Mouse (Mus musculus) hindbrain, embryonic 13.5 days (tissue): ENCODE measurements around the gene Wdr66. TPM values are rescaled to one million over a fixed set of nuclear protein-coding genes. Genes with fewer than 3 reads are reported as not detected.

Source experiments
- ATAC-seq: fragments of 200-750 bp; cut with Nextera tagmentation; 2 replicates; pipeline ENCODE4 v1.8.0; 2017; ENCODE audit warnings: moderate TSS enrichment; ENCODE audit not compliant: low FRiP score
- H3K27ac ChIP-seq: fragments of 300-500 bp; sonication (generic); 2 replicates; pipeline ENCODE4 v1.5.1; 2015; ENCODE audit warnings: inconsistent platforms, mild to moderate bottlenecking, moderate library complexity
- H3K27me3 ChIP-seq: fragments of 300-500 bp; sonication (generic); 2 replicates; pipeline ENCODE4 v1.6.1; 2015; ENCODE audit warnings: mild to moderate bottlenecking, inconsistent platforms
- H3K36me3 ChIP-seq: fragments of 300-500 bp; sonication (generic); 2 replicates; pipeline ENCODE4 v1.6.1; 2015; ENCODE audit warnings: mild to moderate bottlenecking, inconsistent platforms
- H3K4me1 ChIP-seq: fragments of 300-500 bp; sonication (generic); replicated peaks from 2 replicates; pipeline ENCODE4 v1.6.1; 2015; ENCODE audit warnings: inconsistent platforms
- H3K4me2 ChIP-seq: fragments of 300-500 bp; sonication (generic); 2 replicates; pipeline ENCODE4 v1.6.1; 2015; ENCODE audit warnings: inconsistent platforms, mild to moderate bottlenecking, moderate library complexity
- H3K4me3 ChIP-seq: fragments of 300-500 bp; sonication (generic); 2 replicates; pipeline ENCODE4 v1.5.1; 2015; ENCODE audit warnings: mild to moderate bottlenecking, inconsistent platforms
- H3K9ac ChIP-seq: fragments of 300-500 bp; sonication (generic); 2 replicates; pipeline ENCODE4 v1.6.1; 2015; ENCODE audit warnings: mild to moderate bottlenecking, inconsistent platforms
- H3K9me3 ChIP-seq: fragments of 300-500 bp; sonication (generic); 2 replicates; pipeline ENCODE4 v1.6.1; 2016; ENCODE audit warnings: inconsistent platforms
- WGBS: fragments of 180-500 bp; shearing (Covaris S2); methylation state at CpG from one replicate; pipeline ENCODE4 v1.1.7; 2015; 5-methylcytosine and 5-hydroxymethylcytosine counted together
- polyA plus RNA-seq: library from polyadenylated mRNA; unstranded; fragments of >200 nt; fragmentation: Nextera tagmentation; extraction: Ambion mirVana; gene quantifications from 2 replicates; pipeline ENCODE4 v1.2.1, GENCODE M21; 2015

Wdr66 gene
- polyA plus RNA-seq, 1 experiment from 2014 or later, result 1.9 TPM

- Histone ChIP-seq H3K9me3 (no peaks in the 10 kb centered on the region), H3K4me2 (no peak overlapping the region), H3K36me3 (no peaks in the 10 kb centered on the region), H3K9ac (no peak overlapping the region), H3K4me3 (no peak overlapping the region), H3K27ac (peak overlapping the region; percentile 75), H3K27me3 (no peaks in the 10 kb centered on the region; the same call in 1 of the 2 replicates), H3K4me1 (peaks cover 33% of the 10 kb centered on the region)
- WGBS, result 79% methylated on average over 9 of the region's 9 CpGs
- ATAC-seq, result no peak
Observed at GRCm38 (mm10) chr5:123276636-123277341, 24.9 kb downstream of the Wdr66 start.

- no peak for ATAC-seq
- no peak overlapping the region for H3K4me3 ChIP-seq
- no peak overlapping the region for H3K9ac ChIP-seq
- WGBS, result 23% methylated on average over 7 of the region's 7 CpGs
- H3K9me3 ChIP-seq, result no peaks in the 10 kb centered on the region
- peaks cover 33% of the 10 kb centered on the region for H3K4me1 ChIP-seq
- peak overlapping the region; percentile 75 for H3K27ac ChIP-seq
- H3K36me3 ChIP-seq, result no peaks in the 10 kb centered on the region
- no peaks in the 10 kb centered on the region; the same call in 1 of the 2 replicates for H3K27me3 ChIP-seq
- H3K4me2 ChIP-seq, result no peak overlapping the region
Observed at GRCm38 (mm10) chr5:123277342-123277701, 25.4 kb downstream of the Wdr66 start.

GRCm38 (mm10) chr5:123277704-123278103 lies 25.8 kb downstream of the Wdr66 start:
- Histone ChIP-seq H3K9me3 (no peaks in the 10 kb centered on the region), H3K27me3 (no peaks in the 10 kb centered on the region; the same call in 1 of the 2 replicates), H3K4me3 (no peak overlapping the region), H3K4me2 (no peak overlapping the region), H3K4me1 (peaks cover 33% of the 10 kb centered on the region), H3K27ac (peak overlapping the region; percentile 75), H3K36me3 (no peaks in the 10 kb centered on the region), H3K9ac (no peak overlapping the region)
- 75% methylated on average over 4 of the region's 4 CpGs for WGBS
- no peak for ATAC-seq

GRCm38 (mm10) chr5:123279248-123279647 lies 27.3 kb downstream of the Wdr66 start:
- Histone ChIP-seq H3K4me3 (no peak overlapping the region), H3K9me3 (no peaks in the 10 kb centered on the region), H3K4me1 (peaks cover 33% of the 10 kb centered on the region), H3K27ac (no peak overlapping the region), H3K36me3 (no peaks in the 10 kb centered on the region), H3K27me3 (no peaks in the 10 kb centered on the region; the same call in 1 of the 2 replicates), H3K9ac (no peak overlapping the region), H3K4me2 (no peak overlapping the region)
- ATAC-seq, result no peak
- 97% methylated on average over 4 of the region's 4 CpGs for WGBS

GRCm38 (mm10) chr5:123281336-123282136 lies 29.6 kb downstream of the Wdr66 start:
- WGBS, result 83% methylated on average over 9 of the region's 9 CpGs
- no peaks in the 10 kb centered on the region for H3K9me3 ChIP-seq
- no peaks in the 10 kb centered on the region for H3K36me3 ChIP-seq
- H3K4me2 ChIP-seq, result no peak overlapping the region
- no peaks in the 10 kb centered on the region for H3K27me3 ChIP-seq
- H3K4me3 ChIP-seq, result no peak overlapping the region
- H3K9ac ChIP-seq, result no peak overlapping the region
- H3K4me1 ChIP-seq, result peaks cover 17% of the 10 kb centered on the region
- no peak overlapping the region for H3K27ac ChIP-seq
- no peak for ATAC-seq

GRCm38 (mm10) chr5:123285174-123285573 lies 33.3 kb downstream of the Wdr66 start:
- no peak overlapping the region for H3K27ac ChIP-seq
- H3K9ac ChIP-seq, result no peak overlapping the region
- H3K4me3 ChIP-seq, result no peak overlapping the region
- peaks cover 5% of the 10 kb centered on the region for H3K4me1 ChIP-seq
- H3K27me3 ChIP-seq, result no peaks in the 10 kb centered on the region
- H3K36me3 ChIP-seq, result no peaks in the 10 kb centered on the region
- H3K9me3 ChIP-seq, result no peaks in the 10 kb centered on the region
- no peak overlapping the region for H3K4me2 ChIP-seq
- 46% methylated on average over 8 of the region's 8 CpGs for WGBS
- no peak for ATAC-seq

GRCm38 (mm10) chr5:123288079-123288478 lies 36.2 kb downstream of the Wdr66 start:
- no peaks in the 10 kb centered on the region for H3K36me3 ChIP-seq
- H3K9ac ChIP-seq, result no peak overlapping the region
- ATAC-seq, result no peak
- 0 out of 2 replicates have a peak, but pooled peaks cover 6% of the 10 kb centered on the region for H3K27me3 ChIP-seq
- no peak overlapping the region for H3K27ac ChIP-seq
- 89% methylated on average over 5 of the region's 5 CpGs for WGBS
- no peak overlapping the region for H3K4me3 ChIP-seq
- no peaks in the 10 kb centered on the region for H3K9me3 ChIP-seq
- H3K4me1 ChIP-seq, result peaks cover 5% of the 10 kb centered on the region
- H3K4me2 ChIP-seq, result no peak overlapping the region

GRCm38 (mm10) chr5:123294653-123295052 lies 42.8 kb downstream of the Wdr66 start:
- WGBS, result 60% methylated on average over 9 of the region's 9 CpGs
- H3K4me1 ChIP-seq, result peaks cover 10% of the 10 kb centered on the region
- H3K4me3 ChIP-seq, result no peak overlapping the region
- H3K27ac ChIP-seq, result no peak overlapping the region
- no peaks in the 10 kb centered on the region for H3K9me3 ChIP-seq
- no peaks in the 10 kb centered on the region for H3K36me3 ChIP-seq
- no peak overlapping the region for H3K4me2 ChIP-seq
- ATAC-seq, result no peak
- peaks cover 19% of the 10 kb centered on the region; the same call in 1 of the 2 replicates for H3K27me3 ChIP-seq
- no peak overlapping the region for H3K9ac ChIP-seq

GRCm38 (mm10) chr5:123296224-123296806 lies 44.4 kb downstream of the Wdr66 start:
- H3K9me3 ChIP-seq, result no peaks in the 10 kb centered on the region
- no peak overlapping the region for H3K9ac ChIP-seq
- no peak overlapping the region for H3K4me2 ChIP-seq
- no peak for ATAC-seq
- no peak overlapping the region for H3K27ac ChIP-seq
- H3K36me3 ChIP-seq, result no peaks in the 10 kb centered on the region
- H3K27me3 ChIP-seq, result peaks cover 15% of the 10 kb centered on the region; the same call in 1 of the 2 replicates
- 65% methylated on average over 12 of the region's 12 CpGs for WGBS
- H3K4me1 ChIP-seq, result peaks cover 27% of the 10 kb centered on the region
- H3K4me3 ChIP-seq, result no peak overlapping the region

- peaks cover 13% of the 10 kb centered on the region; the same call in 1 of the 2 replicates for H3K27me3 ChIP-seq
- H3K36me3 ChIP-seq, result no peaks in the 10 kb centered on the region
- H3K27ac ChIP-seq, result no peak overlapping the region
- peaks cover 35% of the 10 kb centered on the region for H3K4me1 ChIP-seq
- H3K4me3 ChIP-seq, result no peak overlapping the region
- no peak overlapping the region for H3K9ac ChIP-seq
- H3K4me2 ChIP-seq, result no peak overlapping the region
- WGBS, result 64% methylated on average over 23 of the region's 23 CpGs
- ATAC-seq, result no peak
- H3K9me3 ChIP-seq, result no peaks in the 10 kb centered on the region
Observed at GRCm38 (mm10) chr5:123296972-123297754, 45.3 kb downstream of the Wdr66 start.

- peaks cover 42% of the 10 kb centered on the region for H3K4me1 ChIP-seq
- H3K9me3 ChIP-seq, result no peaks in the 10 kb centered on the region
- WGBS, result 82% methylated on average over 7 of the region's 7 CpGs
Observed at GRCm38 (mm10) chr5:123297830-123298229, 45.9 kb downstream of the Wdr66 start.

GRCm38 (mm10) chr5:123298526-123298925 lies 46.6 kb downstream of the Wdr66 start:
- Histone ChIP-seq H3K4me2 (no peak overlapping the region), H3K27ac (no peak overlapping the region), H3K4me1 (peaks cover 43% of the 10 kb centered on the region), H3K9me3 (no peaks in the 10 kb centered on the region), H3K27me3 (peaks cover 13% of the 10 kb centered on the region; the same call in 1 of the 2 replicates), H3K4me3 (no peak overlapping the region), H3K9ac (no peak overlapping the region), H3K36me3 (no peaks in the 10 kb centered on the region)
- ATAC-seq, result no peak
- 90% methylated on average over 6 of the region's 6 CpGs for WGBS

More at GRCm38 (mm10) chr5:123297830-123298229, 45.9 kb downstream of the Wdr66 start:
- H3K36me3 ChIP-seq, result no peaks in the 10 kb centered on the region
- H3K9ac ChIP-seq, result no peak overlapping the region
- no peak overlapping the region for H3K4me3 ChIP-seq
- no peak overlapping the region for H3K27ac ChIP-seq
- no peak overlapping the region for H3K4me2 ChIP-seq
- no peak for ATAC-seq
- H3K27me3 ChIP-seq, result peaks cover 13% of the 10 kb centered on the region; the same call in 1 of the 2 replicates
